Mouse (Mus musculus) ES-E14 (cell line): ENCODE data around the gene St3gal3. TPM values are rescaled to one million over a fixed set of nuclear protein-coding genes. Genes with fewer than 3 reads are reported as not detected.

ENCODE experiments used
- DNase-seq: peaks from one replicate; pipeline ENCODE4 v3.0.0-alpha.2; 2013; ENCODE audit warnings: low read depth, low spot score
- H3K27ac ChIP-seq: 2 replicates; pipeline ENCODE4 v1.5.1; 2012; ENCODE audit warnings: low read depth, mild to moderate bottlenecking, low read length, moderate library complexity, mixed read lengths; ENCODE audit not compliant: poor library complexity, insufficient read depth, severe bottlenecking
- H3K36me3 ChIP-seq: 2 replicates; pipeline ENCODE4 v1.6.1; 2012; ENCODE audit warnings: mild to moderate bottlenecking, low read length, moderate library complexity, mixed read lengths; ENCODE audit not compliant: control insufficient read depth, poor library complexity, insufficient read depth, severe bottlenecking
- H3K4me1 ChIP-seq, 2 experiments: fragments of 150-350 bp in 1 of 2; sonication (generic) in 1 of 2; 2 replicates each; pipeline ENCODE4 v1.6.1; 2012; ENCODE audit warnings: low read length in 2 of 2, mild to moderate bottlenecking in 1 of 2, mixed read lengths in 1 of 2; ENCODE audit not compliant: control insufficient read depth in 2 of 2, insufficient read depth in 2 of 2, poor library complexity in 1 of 2
- H3K4me3 ChIP-seq, 2 experiments: fragments of 150-350 bp in 1 of 2; sonication (generic) in 1 of 2; 2 replicates each; pipeline ENCODE4 v1.5.1; 2012; ENCODE audit warnings: low read length in 2 of 2, low read depth in 1 of 2, mild to moderate bottlenecking in 1 of 2, mixed read lengths in 1 of 2; ENCODE audit not compliant: insufficient read depth in 1 of 2, poor library complexity in 1 of 2, severe bottlenecking in 1 of 2
- H3K9ac ChIP-seq: 2 replicates; pipeline ENCODE4 v1.6.1; 2012; ENCODE audit warnings: low read depth, mild to moderate bottlenecking, low read length, mixed read lengths; ENCODE audit not compliant: poor library complexity, insufficient read depth, severe bottlenecking
- H3K9me3 ChIP-seq: fragments of 150-350 bp; sonication (generic); 2 replicates; pipeline ENCODE4 v1.6.1; 2012; ENCODE audit warnings: low read depth, mild to moderate bottlenecking, low read length; ENCODE audit not compliant: control insufficient read depth, insufficient read depth
- CHD2 ChIP-seq: IDR thresholded peaks from 2 replicates; pipeline ENCODE4 v1.6.1; 2014; ENCODE audit warnings: mild to moderate bottlenecking, low read depth, low read length, inconsistent platforms
- HCFC1 ChIP-seq: IDR thresholded peaks from 2 replicates; pipeline ENCODE4 v1.6.1; 2012; ENCODE audit warnings: low read length, inconsistent platforms, borderline replicate concordance; ENCODE audit not compliant: insufficient read depth
- MAFK ChIP-seq: IDR thresholded peaks from 2 replicates; pipeline ENCODE4 v1.6.1; 2014; ENCODE audit warnings: mild to moderate bottlenecking, low read depth, low read length, inconsistent platforms; ENCODE audit not compliant: insufficient read depth
- ZC3H11A ChIP-seq: IDR thresholded peaks from 2 replicates; pipeline ENCODE4 v1.6.1; 2012; ENCODE audit warnings: low read depth, mild to moderate bottlenecking, inconsistent platforms, low read length, borderline replicate concordance
- ZNF384 ChIP-seq: IDR thresholded peaks from 2 replicates; pipeline ENCODE4 v1.6.1; 2012; ENCODE audit warnings: low read depth, low read length, inconsistent platforms
- in situ Hi-C, 2 experiments: fragments of 600-800 bp; cut with MboI; formaldehyde crosslinking; loops; one replicate each; pipeline ENCODE4 v1.15.1; 2025; ENCODE audit warnings: low sequenced_read_pairs in 2 of 2, inconsistent platforms in 1 of 2; ENCODE audit not compliant: unreplicated experiment in 2 of 2
- total RNA-seq: library from RNA; depleted of rRNA; stranded (reverse); fragments of 300-350 nt; gene quantifications from 2 replicates; pipeline ENCODE4 v1.2.3, GENCODE M21; 2012

Gene St3gal3
- total RNA-seq, 1 experiment = 10.9 TPM

- Histone ChIP-seq H3K4me1 (peaks cover 0 to 9% of the 10 kb centered on the region in 2 experiments; a peak in 1 of 4 replicates), H3K27ac (no peak overlapping the region)
- TF ChIP-seq ZC3H11A (no peak), ZNF384 (no peak), MAFK (no peak), HCFC1 (no peak), CHD2 (no peak)
These were observed 94.8 kb downstream of the St3gal3 start for GRCm38 (mm10) chr4:118039964-118040363.

GRCm38 (mm10) chr4:118038023-118038422 lies 96.7 kb downstream of the St3gal3 start:
- in situ Hi-C loops = no loop called here
- no peak overlapping the region for H3K9ac ChIP-seq
- peaks cover 2% of the 10 kb centered on the region; the same call in 1 of the 2 replicates for H3K36me3 ChIP-seq
- no peaks in the 10 kb centered on the region for H3K9me3 ChIP-seq
- H3K4me3 ChIP-seq = no peak overlapping the region
- H3K4me1 ChIP-seq = peaks cover 0 to 4% of the 10 kb centered on the region in 2 experiments; a peak in 1 of 4 replicates
- TF ChIP-seq ZNF384 = no peak
- no peak overlapping the region for H3K27ac ChIP-seq
- no peak for DNase-seq

More at GRCm38 (mm10) chr4:118039964-118040363, 94.8 kb downstream of the St3gal3 start:
- no peak overlapping the region for H3K9ac ChIP-seq
- H3K9me3 ChIP-seq = no peaks in the 10 kb centered on the region
- no peak overlapping the region for H3K4me3 ChIP-seq
- peaks cover 2% of the 10 kb centered on the region; the same call in 1 of the 2 replicates for H3K36me3 ChIP-seq
- no peak for DNase-seq
- in situ Hi-C loops = no loop called here

GRCm38 (mm10) chr4:118037406-118037805 lies 97.3 kb downstream of the St3gal3 start:
- no peak for DNase-seq
- H3K4me1 ChIP-seq = peaks cover 0 to 4% of the 10 kb centered on the region in 2 experiments; a peak in 1 of 4 replicates
- no peak overlapping the region for H3K9ac ChIP-seq
- no peaks in the 10 kb centered on the region for H3K9me3 ChIP-seq
- in situ Hi-C loops = no loop called here
- 0 out of 4 replicates have a peak overlapping the region, but pooled peaks have one; percentile 0 to 3 for H3K4me3 ChIP-seq
- TF ChIP-seq ZNF384 = no peak
- no peak for TF ChIP-seq HCFC1
- no peak for TF ChIP-seq ZC3H11A
- TF ChIP-seq MAFK = no peak
- TF ChIP-seq CHD2 = no peak
- H3K27ac ChIP-seq = no peak overlapping the region
- H3K36me3 ChIP-seq = peaks cover 2% of the 10 kb centered on the region; the same call in 1 of the 2 replicates

- H3K27ac ChIP-seq = no peak overlapping the region
- H3K9ac ChIP-seq = no peak overlapping the region
- H3K4me1 ChIP-seq = peaks cover 0 to 4% of the 10 kb centered on the region in 2 experiments; a peak in 1 of 4 replicates
- H3K4me3 ChIP-seq = no peak overlapping the region
- DNase-seq = no peak
- in situ Hi-C loops = no loop called here
- peaks cover 2% of the 10 kb centered on the region; the same call in 1 of the 2 replicates for H3K36me3 ChIP-seq
- no peak for TF ChIP-seq ZNF384
- TF ChIP-seq ZC3H11A = no peak
- no peaks in the 10 kb centered on the region for H3K9me3 ChIP-seq
These were observed 98.2 kb downstream of the St3gal3 start for GRCm38 (mm10) chr4:118036531-118036930.

- Histone ChIP-seq H3K36me3 (no peaks in the 10 kb centered on the region), H3K27ac (no peak overlapping the region), H3K4me3 (no peak overlapping the region), H3K9ac (no peak overlapping the region), H3K4me1 (peaks cover 0 to 4% of the 10 kb centered on the region in 2 experiments; a peak in 1 of 4 replicates), H3K9me3 (no peaks in the 10 kb centered on the region)
- TF ChIP-seq MAFK = no peak
- TF ChIP-seq ZC3H11A = 0 out of 2 replicates have a peak, but pooled peaks have one; percentile 4
- peak; percentile 17 for DNase-seq
- in situ Hi-C loops = no loop called here
These were observed 99.6 kb downstream of the St3gal3 start for GRCm38 (mm10) chr4:118035090-118035489.
